Mouse (Mus musculus) C2C12 (cell line): ENCODE measurements around the gene Alg12. TPM values are rescaled to one million over a fixed set of nuclear protein-coding genes. Genes with fewer than 3 reads are reported as not detected.

Experiments
- H3K27me3 ChIP-seq: one replicate; pipeline ENCODE4 v1.6.1; 2011; ENCODE audit not compliant: control insufficient read depth, insufficient read depth, insufficient read length
- H3K36me3 ChIP-seq: one replicate; pipeline ENCODE4 v1.6.1; 2011; ENCODE audit not compliant: control insufficient read depth, insufficient read depth
- H3K4me3 ChIP-seq: one replicate; pipeline ENCODE4 v1.5.1; 2011; ENCODE audit warnings: mild to moderate bottlenecking, control low read depth; ENCODE audit not compliant: poor library complexity, insufficient read depth, severe bottlenecking
- H3K79me2 ChIP-seq: one replicate; pipeline ENCODE4 v1.6.1; 2011; ENCODE audit not compliant: control insufficient read depth, insufficient read depth
- H3K79me3 ChIP-seq: one replicate; pipeline ENCODE4 v1.6.1; 2011; ENCODE audit warnings: low read depth, control low read depth
- H3ac ChIP-seq: one replicate; pipeline ENCODE3; 2011; ENCODE audit warnings: low read depth; ENCODE audit not compliant: control insufficient read depth, insufficient read length
- CEBPB ChIP-seq: IDR thresholded peaks from one replicate; pipeline ENCODE4 v1.6.1; 2011; ENCODE audit warnings: low read depth, mild to moderate bottlenecking, control low read depth, moderate library complexity
- CTCF ChIP-seq: IDR thresholded peaks from one replicate; pipeline ENCODE4 v1.5.1; 2011; ENCODE audit not compliant: control insufficient read depth, insufficient read depth, insufficient read length
- FOSL1 ChIP-seq: IDR thresholded peaks from one replicate; pipeline ENCODE4 v1.8.0; 2011; ENCODE audit warnings: mild to moderate bottlenecking, low read length; ENCODE audit not compliant: poor library complexity, insufficient read depth, severe bottlenecking
- MAX ChIP-seq: IDR thresholded peaks from one replicate; pipeline ENCODE4 v1.6.1; 2011; ENCODE audit warnings: mild to moderate bottlenecking, control low read depth
- MYOD1 ChIP-seq: IDR thresholded peaks from one replicate; pipeline ENCODE4 v1.6.1; 2011; ENCODE audit warnings: low read depth; ENCODE audit not compliant: control insufficient read depth, insufficient read length
- MYOG ChIP-seq: IDR thresholded peaks from one replicate; pipeline ENCODE4 v1.6.1; 2011; ENCODE audit not compliant: control insufficient read depth, insufficient read length; ENCODE audit errors: extremely low read depth
- USF1 ChIP-seq: IDR thresholded peaks from one replicate; pipeline ENCODE4 v1.6.1; 2011; ENCODE audit warnings: low read depth, mild to moderate bottlenecking, control low read depth, moderate library complexity
- polyA plus RNA-seq: library from polyadenylated mRNA; unstranded; fragments of >200 nt; fragmentation: generic; extraction: Trizol; gene quantifications from one replicate; pipeline ENCODE4 v1.2.1, GENCODE M21; 2012; ENCODE audit warnings: missing spikeins

Alg12 gene
- polyA plus RNA-seq, 1 experiment: 14.2 TPM

GRCm38 (mm10) chr15:88865061-88865460, 45.9 kb upstream of the Alg12 start:
- Histone ChIP-seq H3K79me2 (peaks cover 47% of the 10 kb centered on the region), H3ac (no peak overlapping the region), H3K4me3 (peak overlapping the region; percentile 95), H3K27me3 (no peaks in the 10 kb centered on the region), H3K79me3 (peaks cover 29% of the 10 kb centered on the region), H3K36me3 (peaks cover 35% of the 10 kb centered on the region)
- TF ChIP-seq USF1 (no peak), CEBPB (no peak), MYOG (no peak), MAX (no peak), MYOD1 (no peak), FOSL1 (no peak), CTCF (no peak)

- peak overlapping the region; percentile 56 for H3ac ChIP-seq
- peaks cover 35% of the 10 kb centered on the region for H3K36me3 ChIP-seq
Observed at GRCm38 (mm10) chr15:88864270-88865030, 45.3 kb upstream of the Alg12 start.

GRCm38 (mm10) chr15:88863695-88864231, 44.6 kb upstream of the Alg12 start:
- Histone ChIP-seq H3K36me3 (peaks cover 35% of the 10 kb centered on the region), H3K27me3 (no peaks in the 10 kb centered on the region), H3K79me3 (peaks cover 29% of the 10 kb centered on the region), H3ac (peak overlapping the region; percentile 98), H3K79me2 (peaks cover 47% of the 10 kb centered on the region), H3K4me3 (peak overlapping the region; percentile 95)
- TF ChIP-seq USF1 (peak; percentile 91), FOSL1 (no peak), MYOD1 (peak; percentile 51), MYOG (no peak), CEBPB (no peak), CTCF (peak; percentile 38), MAX (peak; percentile 87)

More at GRCm38 (mm10) chr15:88864270-88865030, 45.3 kb upstream of the Alg12 start:
- peak overlapping the region; percentile 95 for H3K4me3 ChIP-seq
- peaks cover 47% of the 10 kb centered on the region for H3K79me2 ChIP-seq
- H3K27me3 ChIP-seq: no peaks in the 10 kb centered on the region
- H3K79me3 ChIP-seq: peaks cover 29% of the 10 kb centered on the region
- TF ChIP-seq USF1 (no peak), MYOG (no peak), MAX (no peak), CTCF (no peak), MYOD1 (no peak), FOSL1 (no peak), CEBPB (no peak)

- Histone ChIP-seq H3K79me3 (peaks cover 29% of the 10 kb centered on the region), H3ac (peak overlapping the region; percentile 98), H3K4me3 (peak overlapping the region; percentile 95), H3K79me2 (peaks cover 47% of the 10 kb centered on the region), H3K36me3 (peaks cover 35% of the 10 kb centered on the region), H3K27me3 (no peaks in the 10 kb centered on the region)
- TF ChIP-seq MYOD1 (no peak), MYOG (no peak), USF1 (no peak), CTCF (no peak), MAX (peak; percentile 58), FOSL1 (no peak), CEBPB (no peak)
Observed at GRCm38 (mm10) chr15:88862881-88863694, 44.0 kb upstream of the Alg12 start.
